Mouse (Mus musculus) ES-Bruce4 (cell line): Measurements from ENCODE around the gene Th.
A peak's percentile ranks its signal among the peaks of the same experiment; 100 is the strongest.

ENCODE experiments used
- CTCF ChIP-seq: IDR thresholded peaks from one replicate; pipeline ENCODE4 v1.8.1; 2011; ENCODE audit warnings: low read depth, low read length
- EP300 ChIP-seq: IDR thresholded peaks from 2 replicates; pipeline ENCODE4 v1.6.1; 2011; ENCODE audit warnings: low read depth, low read length; ENCODE audit not compliant: insufficient read depth
- POLR2A ChIP-seq: IDR thresholded peaks from one replicate; pipeline ENCODE4 v1.8.1; 2011; ENCODE audit warnings: low read length; ENCODE audit not compliant: insufficient read depth

DNA sequence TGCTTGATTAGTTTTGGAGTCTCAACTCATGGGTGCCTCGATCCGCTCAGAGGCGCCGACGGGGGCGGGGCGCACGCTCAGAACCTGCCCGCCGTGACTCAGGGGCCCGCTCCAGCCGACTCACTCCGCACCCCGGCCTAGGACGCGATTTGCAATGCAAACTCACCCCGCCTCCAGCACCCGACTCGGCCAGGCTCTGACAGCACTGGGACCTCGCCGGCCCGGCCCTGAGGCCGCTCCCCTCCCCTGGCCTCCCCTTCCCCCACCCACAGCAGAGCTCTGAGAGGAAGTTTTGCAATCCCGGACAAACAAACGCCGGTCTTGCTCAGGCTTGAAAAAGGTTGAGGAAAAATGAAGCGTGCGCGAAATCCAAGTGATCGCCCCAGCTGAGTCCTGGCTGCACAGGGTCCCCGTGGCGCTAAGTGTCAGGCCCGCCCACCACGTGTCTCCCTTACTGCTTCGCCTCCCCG is 36.5 kb upstream of the Th start:
- TF ChIP-seq POLR2A = no peak
- no peak for TF ChIP-seq CTCF
- peak; percentile 48; the same call in 1 of the 2 replicates for TF ChIP-seq EP300
